Mouse (Mus musculus) stomach, postnatal 0 days (tissue): Measurements from ENCODE around the gene Ric8b.

ENCODE experiments used
- CTCF ChIP-seq: IDR thresholded peaks from 2 replicates; pipeline ENCODE4 v1.5.1; 2016; ENCODE audit warnings: antibody characterized with exemption, low read depth, mild to moderate bottlenecking, moderate library complexity
- EP300 ChIP-seq: optimal IDR thresholded peaks from 2 replicates; pipeline ENCODE3; 2016; ENCODE audit warnings: antibody characterized with exemption

- TF ChIP-seq CTCF (no peak), EP300 (no peak)
Observed at GRCm38 (mm10) chr10:84928465-84928864, 11.0 kb downstream of the Ric8b start.
